Mouse (Mus musculus) testis, adult 2 months (tissue): ENCODE measurements at regions not wholly inside any gene's neighbourhood (a gene's known extent, or its start where the extent isn't known, plus 50 kb on each side); places are given as distances from the start of the nearest gene placed in this dataset.

Experiments used
- CTCF ChIP-seq: fragments of 200-500 bp; IDR thresholded peaks from 2 replicates; pipeline ENCODE4 v1.5.1; 2012; ENCODE audit warnings: low read depth, mild to moderate bottlenecking, inconsistent platforms, low read length, moderate library complexity; ENCODE audit not compliant: control insufficient read depth, insufficient read depth, insufficient replicate concordance
- POLR2A ChIP-seq: fragments of 200-500 bp; IDR thresholded peaks from 2 replicates; pipeline ENCODE4 v1.6.1; 2012; ENCODE audit warnings: low read depth, mild to moderate bottlenecking, inconsistent platforms, low read length, moderate library complexity; ENCODE audit not compliant: control insufficient read depth

DNA sequence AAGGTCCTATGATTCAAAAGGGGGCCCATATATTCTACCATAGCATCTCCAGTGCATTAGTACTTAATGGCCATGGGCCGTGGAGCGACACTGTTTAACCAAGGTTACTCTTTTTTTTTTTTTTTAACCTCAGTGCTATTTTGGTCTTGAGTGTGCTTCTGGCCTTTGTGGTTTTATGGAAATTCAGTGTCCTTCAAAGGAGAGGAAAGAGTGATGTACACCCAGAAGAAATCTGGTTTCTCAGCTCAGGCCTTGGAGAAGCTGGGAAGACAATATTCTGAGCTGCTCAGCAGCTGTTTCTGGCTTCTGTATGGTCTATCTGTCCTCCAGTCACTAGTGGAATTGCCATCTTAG, 91.2 kb upstream of the Pabpc6 start:
- no peak for TF ChIP-seq CTCF
- TF ChIP-seq POLR2A, result no peak
